Comparison of ENCODE assay signal across 20 mouse cellular contexts in the genomic region with DNA sequence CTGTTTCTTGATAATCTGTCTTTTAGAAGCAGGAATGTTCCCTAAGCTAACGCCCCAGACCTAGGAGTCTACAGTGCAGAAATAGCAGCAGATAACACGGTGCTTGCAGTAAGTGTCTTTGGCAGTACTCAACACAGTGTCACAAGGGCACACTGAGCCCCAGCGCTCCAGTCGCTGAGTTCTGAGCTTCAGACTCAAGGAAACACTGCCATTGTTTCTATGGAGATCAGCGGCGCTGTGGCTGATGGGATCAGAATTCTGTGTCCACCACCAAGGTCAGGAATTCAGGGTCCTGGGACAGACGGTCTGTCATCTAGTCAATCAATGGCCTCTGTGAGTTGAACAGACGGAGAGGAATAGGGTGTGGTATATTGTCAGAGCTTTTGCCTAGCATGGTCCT. TPM values are rescaled to one million over a fixed set of nuclear protein-coding genes. Genes with fewer than 3 reads are reported as not detected.
DNase-seq lines count a peak whose midpoint lies in the region; ATAC-seq lines count a peak whose summit lies in the region.
"Had no signal": no experiment of that assay in that cellular context is flagged by ENCODE, and none has a peak within 500 bp of the region (broad histone marks: within the 10 kb centered on the region; RNA-seq: fewer than 3 reads in every experiment).

No protein-coding gene starts in this region.

- WGBS in heart, embryonic 14.5 days: 23% methylated on average over 8 of the region's 8 CpGs

- peak overlapping the region; percentile 12 to 22 for H3K4me3 ChIP-seq in heart, embryonic 14.5 days (ENCODE audit: control insufficient read depth in 1 of 2, insufficient read depth in 1 of 2, low read depth in 1 of 2, low read length in 2 of 2)
- H3K4me3 ChIP-seq: embryonic facial prominence, embryonic 15.5 days; forebrain, embryonic 13.5 days; liver, embryonic 12.5 days; lung, embryonic 15.5 days; midbrain, embryonic 15.5 days had no signal

- H3K4me2 ChIP-seq in heart, embryonic 14.5 days (ENCODE audit: low read length): peak overlapping the region; percentile 55
- H3K4me2 ChIP-seq: embryonic facial prominence, embryonic 15.5 days; forebrain, embryonic 13.5 days; liver, embryonic 12.5 days; lung, embryonic 15.5 days; midbrain, embryonic 15.5 days had no signal

- H3K9ac ChIP-seq in heart, embryonic 14.5 days (ENCODE audit: low read length): peak overlapping the region; percentile 67
- H3K9ac ChIP-seq: embryonic facial prominence, embryonic 15.5 days; forebrain, embryonic 13.5 days; liver, embryonic 12.5 days; lung, embryonic 15.5 days; midbrain, embryonic 15.5 days had no signal

- no peaks in the 10 kb centered on the region for H3K27me3 ChIP-seq in heart, embryonic 14.5 days (ENCODE audit: control insufficient read depth, insufficient read depth, low read length)
- H3K27me3 ChIP-seq: embryonic facial prominence, embryonic 15.5 days; forebrain, embryonic 13.5 days; liver, embryonic 12.5 days; lung, embryonic 15.5 days; midbrain, embryonic 15.5 days had no signal

- peak; percentile 91 for ATAC-seq in heart, embryonic 14.5 days (ENCODE audit: insufficient number of reproducible peaks, insufficient read depth, low FRiP score, low read depth)
- ATAC-seq: forebrain, embryonic 13.5 days; hindbrain, embryonic 16.5 days; liver, embryonic 12.5 days; midbrain, embryonic 15.5 days had no signal

- H3K9me3 ChIP-seq in heart, embryonic 14.5 days (ENCODE audit: control insufficient read depth, low read length): no peaks in the 10 kb centered on the region
- H3K9me3 ChIP-seq: embryonic facial prominence, embryonic 15.5 days; forebrain, embryonic 13.5 days; liver, embryonic 12.5 days; lung, embryonic 15.5 days; midbrain, embryonic 15.5 days had no signal

- H3K4me1 ChIP-seq in heart, embryonic 14.5 days (ENCODE audit: control insufficient read depth in 2 of 2, insufficient read depth in 2 of 2, low read length in 2 of 2): peaks cover 13 to 25% of the 10 kb centered on the region in 2 experiments
- H3K4me1 ChIP-seq: embryonic facial prominence, embryonic 15.5 days; forebrain, embryonic 13.5 days; liver, embryonic 12.5 days; lung, embryonic 15.5 days; midbrain, embryonic 15.5 days had no signal

- peak; percentile 14 to 36 for DNase-seq in gastrocnemius, adult 8-10 months (ENCODE audit: low spot score in 2 of 2)
- DNase-seq in gastrocnemius, postnatal 10 days: no peak
- peak; percentile 98 for DNase-seq in heart, adult 11 months
- peak; percentile 77 for DNase-seq in skeletal muscle tissue, adult 2 months (ENCODE audit: low read depth, low spot score)
- no peak for DNase-seq in lung, postnatal 14 days
- DNase-seq in right cerebral cortex, adult 2 months (ENCODE audit: low spot score in 2 of 2): no peak
- no peak for DNase-seq in urinary bladder, postnatal 36 days (ENCODE audit: low spot score in 2 of 2)
- DNase-seq: cerebellum, adult 2 months; kidney, adult 18-20 months; kidney, postnatal 4 days; left cerebral cortex, postnatal 4 days; right cerebral cortex, postnatal 25 days; thymus, adult 2 months had no signal

- peak overlapping the region; percentile 95 to 96 for H3K27ac ChIP-seq in heart, embryonic 14.5 days (replicated peaks in 1 of 2; ENCODE audit: control insufficient read depth in 1 of 2, insufficient read depth in 1 of 2, low read depth in 2 of 2, low read length in 2 of 2)
- H3K27ac ChIP-seq: embryonic facial prominence, embryonic 15.5 days; forebrain, embryonic 13.5 days; liver, embryonic 12.5 days; lung, embryonic 15.5 days; midbrain, embryonic 15.5 days had no signal

- no peaks in the 10 kb centered on the region for H3K36me3 ChIP-seq in heart, embryonic 14.5 days (ENCODE audit: control insufficient read depth, insufficient read depth, low read length)
- H3K36me3 ChIP-seq: embryonic facial prominence, embryonic 15.5 days; liver, embryonic 12.5 days; lung, embryonic 15.5 days; midbrain, embryonic 15.5 days had no signal

RNA-seq across cellular contexts. Expression of gene Fxr1, which starts 30.4 kb away (rescaled TPM):
- 100 to 1,000 TPM; 389 to 444 (median 413) TPM for total RNA-seq in gastrocnemius, adult 8-10 months (2022)
- total RNA-seq in gastrocnemius, postnatal 10 days (2021): 100 to 1,000 TPM; 419 to 429 TPM
- 73.9 and 78.5 TPM in 2 replicates for polyA plus RNA-seq in heart, embryonic 14.5 days (2014; fragmentation: Nextera tagmentation; extraction: Ambion mirVana)

Comparison
In these comparisons a context has a peak if more than half of its experiments do, and no peak if none do; other contexts are left out.
1. DNase-seq: peak in gastrocnemius, adult 8-10 months (2 of 2), heart, adult 11 months (single experiment) and skeletal muscle tissue, adult 2 months (single experiment); none in gastrocnemius, postnatal 10 days (single experiment), lung, postnatal 14 days (single experiment), right cerebral cortex, adult 2 months (0 of 2) and urinary bladder, postnatal 36 days (0 of 2).